Mouse (Mus musculus) olfactory bulb, adult 2 months (tissue): ENCODE results near the gene Sez6l. TPM values are rescaled to one million over a fixed set of nuclear protein-coding genes. Genes with fewer than 3 reads are reported as not detected.
A peak's percentile ranks its signal among the peaks of the same experiment; 100 is the strongest.

Source experiments
- H3K27ac ChIP-seq: fragments of 200-500 bp; 2 replicates; pipeline ENCODE4 v1.5.1; 2012; ENCODE audit warnings: low read depth, low read length; ENCODE audit not compliant: insufficient read depth
- H3K4me1 ChIP-seq: fragments of 200-500 bp; 2 replicates; pipeline ENCODE4 v1.6.1; 2012; ENCODE audit warnings: low read length; ENCODE audit not compliant: control insufficient read depth, insufficient read depth
- H3K4me3 ChIP-seq: fragments of 200-500 bp; 2 replicates; pipeline ENCODE4 v1.5.1; 2012; ENCODE audit warnings: mild to moderate bottlenecking, low read depth, low read length, moderate library complexity; ENCODE audit not compliant: insufficient read depth
- CTCF ChIP-seq: fragments of 200-500 bp; IDR thresholded peaks from 2 replicates; pipeline ENCODE4 v1.5.1; 2012; ENCODE audit warnings: low read depth, mild to moderate bottlenecking, low read length, moderate library complexity; ENCODE audit not compliant: insufficient read depth
- POLR2A ChIP-seq: fragments of 200-500 bp; IDR thresholded peaks from 2 replicates; pipeline ENCODE4 v1.6.1; 2012; ENCODE audit warnings: mild to moderate bottlenecking, low read depth, low read length, moderate library complexity; ENCODE audit not compliant: insufficient read depth
- WGBS: fragments of 180-500 bp; shearing (Covaris S2); methylation state at CpG from one replicate; pipeline ENCODE4 v1.1.7; 2018; 5-methylcytosine and 5-hydroxymethylcytosine counted together
- polyA plus RNA-seq: library from polyadenylated mRNA; stranded (reverse); fragments of >200 nt; gene quantifications from 2 replicates; pipeline ENCODE4 v1.2.4, GENCODE M21; 2012; ENCODE audit warnings: low replicate concordance; ENCODE audit not compliant: missing spikeins, insufficient read depth, insufficient read length

The Sez6l gene
- polyA plus RNA-seq, 1 experiment = not detected

GRCm38 (mm10) chr5:112378716-112379115, 198.3 kb downstream of the Sez6l start:
- Histone ChIP-seq H3K4me1 (peaks cover 50% of the 10 kb centered on the region), H3K4me3 (no peak overlapping the region), H3K27ac (no peak overlapping the region)
- TF ChIP-seq CTCF (no peak), POLR2A (no peak)
- WGBS = 80% methylated on average over 6 of the region's 6 CpGs

- 83% methylated on average over 1 of the region's 1 CpGs for WGBS
- Histone ChIP-seq H3K4me3 (no peak overlapping the region), H3K27ac (peak overlapping the region; percentile 34), H3K4me1 (peaks cover 42% of the 10 kb centered on the region)
- no peak for TF ChIP-seq CTCF
- TF ChIP-seq POLR2A = no peak
Measured at GRCm38 (mm10) chr5:112377380-112377779, 199.6 kb downstream of the Sez6l start.

- no peak overlapping the region for H3K4me3 ChIP-seq
- WGBS = 56% methylated on average over 4 of the region's 4 CpGs
- H3K4me1 ChIP-seq = peaks cover 43% of the 10 kb centered on the region
- H3K27ac ChIP-seq = peak overlapping the region; percentile 12; the same call in 1 of the 2 replicates
- no peak for TF ChIP-seq CTCF
- TF ChIP-seq POLR2A = no peak
Measured at GRCm38 (mm10) chr5:112376111-112376510, 200.9 kb downstream of the Sez6l start.

GRCm38 (mm10) chr5:112371933-112372332, 205.1 kb downstream of the Sez6l start:
- TF ChIP-seq POLR2A (no peak), CTCF (no peak)
- Histone ChIP-seq H3K27ac (peak overlapping the region; percentile 74), H3K4me3 (no peak overlapping the region), H3K4me1 (peaks cover 46% of the 10 kb centered on the region)
- 26% methylated on average over 7 of the region's 7 CpGs for WGBS

- no peak overlapping the region for H3K4me3 ChIP-seq
- H3K27ac ChIP-seq = no peak overlapping the region
- 73% methylated on average over 12 of the region's 12 CpGs for WGBS
- TF ChIP-seq POLR2A = no peak
- no peak for TF ChIP-seq CTCF
- peaks cover 32% of the 10 kb centered on the region for H3K4me1 ChIP-seq
Measured at GRCm38 (mm10) chr5:112370236-112370813, 206.7 kb downstream of the Sez6l start.

GRCm38 (mm10) chr5:112369326-112369725, 207.7 kb downstream of the Sez6l start:
- peaks cover 32% of the 10 kb centered on the region for H3K4me1 ChIP-seq
- TF ChIP-seq CTCF (no peak), POLR2A (no peak)
- no peak overlapping the region for H3K27ac ChIP-seq
- WGBS = 80% methylated on average over 13 of the region's 13 CpGs
- H3K4me3 ChIP-seq = no peak overlapping the region

Other genes with a start within 250 kb of the Sez6l start
- gene Srrd, start 234.1 kb downstream of the Sez6l start, polyA plus RNA-seq = not detected in 2 replicates
- gene Hps4, start 234.1 kb downstream of the Sez6l start, polyA plus RNA-seq = not detected in 2 replicates
- gene Gm6583, start 221.2 kb downstream of the Sez6l start, polyA plus RNA-seq = not detected in 2 replicates
- gene Asphd2, start 182.3 kb downstream of the Sez6l start, polyA plus RNA-seq = not detected in 2 replicates
- gene Gm6588, start 127.8 kb downstream of the Sez6l start, polyA plus RNA-seq = not detected in 2 replicates